Mouse (Mus musculus): ENCODE measurements at regions not wholly inside any gene's neighbourhood (a gene's known extent, or its start where the extent isn't known, plus 50 kb on each side); places are given as distances from the start of the nearest gene placed in this dataset.

DNA sequence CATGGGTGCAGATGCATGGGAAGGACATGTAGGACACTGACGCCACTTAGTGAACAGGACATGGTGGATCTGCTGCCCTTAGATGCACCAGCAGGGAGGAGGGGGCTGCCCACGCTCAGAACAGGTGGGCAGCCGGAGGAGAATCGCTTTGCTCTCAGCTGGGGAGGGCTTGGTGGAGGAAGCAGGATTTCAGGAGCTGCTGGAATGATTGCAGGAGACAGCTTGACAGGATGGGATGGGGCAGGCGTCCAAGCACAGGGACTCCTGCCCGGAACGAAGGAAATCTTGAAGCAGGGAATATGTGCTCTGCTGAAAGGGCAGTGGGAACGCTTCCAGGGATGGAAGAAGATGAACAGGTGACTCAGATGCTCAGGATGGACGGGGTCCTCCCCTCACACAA is 773.9 kb upstream of the Car8 start:
- no peak for ATAC-seq (replicated peaks; ENCODE audit: poor library complexity, severe bottlenecking)

GRCm38 (mm10) chr4:9011952-9012351 is 773.1 kb upstream of the Car8 start:
- ATAC-seq (replicated peaks; ENCODE audit: poor library complexity, severe bottlenecking) = no peak

- ATAC-seq (replicated peaks; ENCODE audit: poor library complexity, severe bottlenecking) = no peak
Measured at GRCm38 (mm10) chr4:9011129-9011518, 772.3 kb upstream of the Car8 start.

- ATAC-seq (replicated peaks; ENCODE audit: poor library complexity, severe bottlenecking) = no peak
Measured at GRCm38 (mm10) chr4:9010381-9011128, 771.7 kb upstream of the Car8 start.

GRCm38 (mm10) chr4:9009656-9010055 is 770.8 kb upstream of the Car8 start:
- peak; percentile 98 for ATAC-seq (replicated peaks; ENCODE audit: poor library complexity, severe bottlenecking)

DNA sequence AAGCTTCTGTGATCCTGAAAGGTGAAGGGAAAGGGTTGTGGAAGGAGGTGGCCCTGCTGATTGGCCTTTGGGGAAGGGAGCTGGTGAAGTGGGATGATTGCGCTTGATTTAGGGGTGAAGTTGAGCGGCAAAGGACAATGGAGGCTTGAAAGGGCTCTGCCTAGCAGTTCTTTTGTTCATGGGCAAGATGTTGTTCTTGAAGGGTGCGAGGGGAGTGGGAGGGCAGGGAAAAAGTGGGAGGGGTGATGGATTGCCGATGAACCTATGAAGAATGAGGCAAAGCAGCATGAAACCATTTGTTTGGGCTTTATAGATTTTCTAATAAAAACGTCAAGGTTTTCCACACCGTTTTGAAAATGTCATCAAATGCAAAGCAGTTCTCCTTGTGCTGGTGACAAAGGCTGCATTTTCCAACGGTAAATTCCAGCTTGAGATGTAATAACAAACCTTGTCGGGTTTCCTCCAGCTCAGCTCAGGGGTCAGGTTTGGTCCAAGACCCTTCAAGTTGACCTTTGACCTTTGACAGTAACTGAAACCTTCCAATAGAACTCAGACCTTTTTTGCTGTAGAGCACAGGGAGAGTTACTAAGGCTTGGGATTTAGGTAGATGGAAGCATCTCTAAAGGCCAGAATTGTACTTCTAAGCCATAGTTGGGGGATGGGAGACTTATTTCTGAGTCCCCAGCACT is 767.2 kb upstream of the Car8 start:
- no peak for ATAC-seq (replicated peaks; ENCODE audit: poor library complexity, severe bottlenecking)

DNA sequence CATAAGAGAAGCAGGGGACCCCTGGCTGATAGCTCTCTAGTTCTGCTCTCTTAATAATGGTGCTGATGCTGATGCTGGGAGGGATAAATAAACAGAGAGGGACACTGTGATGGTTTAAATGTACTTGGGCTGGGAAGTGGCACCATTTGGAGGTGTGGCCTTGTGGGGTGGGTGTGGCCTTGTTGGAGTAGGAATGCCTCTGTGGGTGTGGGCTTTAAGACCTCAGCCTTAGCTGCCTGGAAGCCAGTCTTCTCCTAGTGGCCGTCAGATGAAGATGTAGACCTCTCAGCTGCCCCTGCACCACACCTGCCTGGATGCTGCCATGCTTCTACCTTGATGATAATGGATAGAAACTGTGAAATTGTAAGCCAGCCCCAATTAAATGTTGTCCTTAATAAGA is 765.0 kb upstream of the Car8 start:
- no peak for ATAC-seq (replicated peaks; ENCODE audit: poor library complexity, severe bottlenecking)

- ATAC-seq (replicated peaks; ENCODE audit: poor library complexity, severe bottlenecking) = no peak
Measured at GRCm38 (mm10) chr4:9002380-9002779, 763.5 kb upstream of the Car8 start.

- no peak for ATAC-seq (replicated peaks; ENCODE audit: poor library complexity, severe bottlenecking)
Measured at GRCm38 (mm10) chr4:8998606-8999005, 759.8 kb upstream of the Car8 start.

DNA sequence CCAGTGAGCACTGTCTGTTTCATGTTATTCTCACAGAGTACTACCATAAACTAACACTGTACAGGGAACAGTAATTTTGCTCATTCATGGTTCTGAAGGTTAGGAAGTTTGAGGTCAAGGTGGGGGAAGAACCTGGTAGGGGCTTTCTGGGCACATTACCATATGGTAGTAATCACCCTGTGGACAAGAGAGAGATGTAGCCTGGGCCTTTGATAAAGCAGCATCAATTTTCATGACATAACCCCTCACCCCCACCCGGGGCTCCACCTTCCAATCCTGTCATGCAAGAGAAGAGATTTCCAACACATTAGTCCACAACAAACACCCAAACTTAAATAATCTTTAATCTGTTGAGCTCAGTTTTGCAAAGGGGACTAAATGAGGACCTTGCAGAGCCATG is 753.3 kb upstream of the Car8 start:
- no peak for ATAC-seq (replicated peaks; ENCODE audit: poor library complexity, severe bottlenecking)

- no peak for ATAC-seq (replicated peaks; ENCODE audit: poor library complexity, severe bottlenecking)
Measured at GRCm38 (mm10) chr4:8990551-8990950, 751.7 kb upstream of the Car8 start.

DNA sequence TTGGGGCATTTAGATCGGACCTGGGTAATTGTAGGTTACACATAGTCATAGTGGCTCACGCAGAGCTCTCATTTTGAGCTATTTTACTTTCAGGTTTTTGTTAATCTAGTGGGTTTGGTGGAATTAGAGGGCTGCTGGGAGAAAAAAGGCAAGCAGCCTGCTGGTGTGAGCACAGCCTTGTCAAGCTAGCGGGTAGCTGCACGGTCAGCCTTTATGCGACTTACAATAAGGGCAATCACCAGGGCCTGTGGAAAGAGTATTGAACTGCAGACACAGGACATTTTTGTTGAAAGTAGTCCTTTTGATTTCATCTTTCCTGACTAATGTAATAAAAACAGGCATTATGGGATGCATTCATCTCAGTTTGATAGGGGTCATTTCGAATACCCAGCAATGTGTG is 750.8 kb upstream of the Car8 start:
- no peak for ATAC-seq (replicated peaks; ENCODE audit: poor library complexity, severe bottlenecking)

DNA sequence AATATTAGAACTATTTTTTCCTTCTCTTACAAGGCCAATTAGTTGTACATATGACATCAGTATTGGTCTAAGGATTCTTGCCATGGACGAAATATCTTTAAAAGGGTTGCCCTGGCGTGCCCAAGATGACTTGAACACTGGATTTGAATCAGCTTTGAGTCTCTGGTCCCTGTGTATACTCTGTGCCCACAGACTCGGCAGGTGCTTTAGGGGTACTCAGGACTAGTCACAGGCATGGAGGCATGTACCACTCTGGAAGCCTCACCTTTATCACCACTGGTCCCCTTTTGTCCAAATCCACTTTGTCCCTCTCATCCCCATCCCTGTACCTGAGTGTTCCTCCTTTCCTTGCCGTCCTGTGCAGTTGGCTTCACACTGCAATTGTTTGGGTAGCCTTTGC is 750.3 kb upstream of the Car8 start:
- ATAC-seq (replicated peaks; ENCODE audit: poor library complexity, severe bottlenecking) = no peak

DNA sequence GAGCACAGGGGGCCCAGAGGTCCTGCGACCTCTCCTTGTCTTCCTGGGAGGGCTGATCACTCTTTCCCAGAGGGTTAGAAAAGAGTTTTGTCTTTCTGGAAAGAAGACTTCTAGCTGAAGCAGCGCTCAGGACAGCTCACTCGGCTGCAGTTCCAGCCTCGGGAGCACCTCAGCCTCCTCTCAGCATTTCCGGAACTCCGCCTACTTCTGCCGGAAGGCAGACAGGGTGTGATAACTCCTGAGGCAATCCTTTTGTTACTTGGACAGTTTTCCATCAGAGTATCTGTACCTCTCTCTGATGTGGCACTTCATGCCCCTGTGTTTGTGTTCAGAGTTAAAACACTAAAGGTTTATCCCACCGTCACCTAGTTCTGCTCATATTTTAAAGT is 749.5 kb upstream of the Car8 start:
- peak; percentile 59 for ATAC-seq (replicated peaks; ENCODE audit: poor library complexity, severe bottlenecking)

- ATAC-seq (replicated peaks; ENCODE audit: poor library complexity, severe bottlenecking) = peak; percentile 14; the same call in 1 of the 2 replicates
Measured at GRCm38 (mm10) chr4:8987544-8988344, 748.9 kb upstream of the Car8 start.

DNA sequence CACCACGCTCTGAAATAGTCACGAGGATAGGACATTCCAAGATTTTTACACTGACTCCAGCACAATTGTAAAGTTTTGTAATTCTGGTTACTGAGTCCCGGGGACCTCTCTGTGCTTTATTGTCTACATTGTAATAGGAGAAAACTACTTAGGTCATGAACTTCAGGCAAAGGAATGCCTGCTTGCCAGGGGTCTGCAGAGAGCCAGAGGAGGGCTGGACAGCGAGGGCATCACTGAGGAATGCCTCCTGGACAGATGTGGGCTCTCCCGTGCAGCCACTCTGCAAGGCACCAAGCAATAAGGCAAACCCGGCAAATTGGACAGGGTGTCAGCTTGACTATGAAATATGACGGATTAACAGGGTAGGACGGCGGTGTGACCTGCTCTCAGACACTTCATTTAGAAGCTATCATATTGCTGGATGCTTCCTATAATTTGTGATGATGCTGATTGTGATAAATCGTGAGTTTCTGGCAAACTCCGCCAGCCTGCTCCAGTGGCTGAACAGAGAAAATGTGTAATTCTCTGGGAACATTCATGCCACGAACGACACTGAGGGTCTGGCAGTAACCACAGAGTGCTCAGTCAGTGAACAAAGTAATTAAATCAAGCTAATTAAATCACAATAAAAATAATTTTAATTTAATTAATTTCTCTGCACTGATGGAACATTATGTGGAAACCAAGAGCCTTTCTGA is 747.7 kb upstream of the Car8 start:
- ATAC-seq (replicated peaks; ENCODE audit: poor library complexity, severe bottlenecking) = no peak

DNA sequence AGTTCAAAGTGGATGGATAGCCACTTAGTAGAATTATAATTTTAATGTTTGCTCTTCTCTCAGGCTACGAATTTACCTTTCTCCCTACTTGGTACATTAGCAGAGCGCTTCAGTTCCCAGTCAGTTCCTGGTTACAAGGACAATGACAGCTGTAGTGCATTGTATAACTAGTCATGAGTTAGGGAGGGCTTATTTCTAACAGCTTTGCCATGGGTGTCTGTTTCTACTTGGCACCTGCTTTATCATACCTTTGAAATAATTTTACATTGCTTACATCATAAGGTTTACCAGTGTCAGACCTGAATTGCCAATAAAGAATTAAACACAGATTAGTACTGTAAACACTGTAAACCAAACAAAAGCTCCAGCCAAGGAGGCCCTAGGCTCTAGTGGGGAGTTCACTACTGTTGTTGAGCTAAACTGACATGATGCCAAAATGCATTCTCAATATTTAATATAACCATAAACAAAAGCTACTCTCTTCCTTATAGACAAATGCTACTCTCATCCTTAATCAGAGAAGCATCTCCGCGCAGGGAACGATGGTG is 745.3 kb upstream of the Car8 start:
- ATAC-seq (replicated peaks; ENCODE audit: poor library complexity, severe bottlenecking) = no peak

GRCm38 (mm10) chr4:8978949-8979348 is 740.1 kb upstream of the Car8 start:
- ATAC-seq (replicated peaks; ENCODE audit: poor library complexity, severe bottlenecking) = peak; percentile 81

DNA sequence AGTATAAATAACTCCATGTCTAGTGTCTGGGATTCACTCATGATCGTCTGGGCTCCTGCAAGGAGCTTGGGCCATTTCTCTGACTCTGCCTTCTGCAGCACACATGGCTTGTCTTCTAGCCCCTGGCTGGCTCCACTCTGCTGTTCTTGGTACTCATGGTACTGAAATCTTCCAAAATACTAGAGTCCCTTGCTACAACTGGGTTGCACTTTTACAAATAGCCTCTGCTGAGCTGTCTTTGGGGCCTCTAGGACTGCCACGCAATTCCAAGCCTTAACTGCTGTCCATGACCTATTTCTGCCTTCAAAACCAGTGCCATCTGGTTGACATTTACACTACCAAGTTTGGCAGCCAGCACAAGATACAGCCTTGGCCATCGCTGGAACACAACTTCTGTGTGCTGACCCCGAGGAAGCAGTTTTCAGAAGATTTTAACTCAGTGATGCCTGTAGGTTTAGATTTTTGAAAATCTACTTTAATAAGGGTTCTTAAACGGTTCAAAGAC is 731.2 kb upstream of the Car8 start:
- ATAC-seq (replicated peaks; ENCODE audit: poor library complexity, severe bottlenecking) = no peak

- ATAC-seq (replicated peaks; ENCODE audit: poor library complexity, severe bottlenecking) = no peak
Measured at GRCm38 (mm10) chr4:8968741-8969140, 729.9 kb upstream of the Car8 start.
